Mouse (Mus musculus): ENCODE results near the gene Bola1. TPM values are rescaled to one million over a fixed set of nuclear protein-coding genes. Genes with fewer than 3 reads are reported as not detected.
"Not testable (repeated sequence)": the region's sequence is repeated elsewhere in the genome, so short reads cannot be mapped to it uniquely, and the experiment has no call there.

Gene Bola1
- 82.2 and 86.6 TPM in 2 replicates for polyA plus RNA-seq (2015; fragmentation: Nextera tagmentation; extraction: Ambion mirVana)

GRCm38 (mm10) chr3:96219661-96220130 is at the start of gene Bola1, which contains the start of gene Hist2h2ab:
TSS of gene Bola1 (minus strand) at chr3:96219709.
TSS of gene Hist2h2ab (plus strand) at chr3:96219865.
- H3K9ac ChIP-seq, result peak within 1 kb of the TSS; percentile 88
- no peaks in the 10 kb centered on the region for H3K27me3 ChIP-seq
- 0% methylated on average over 37 of the region's 37 CpGs for WGBS

GRCm38 (mm10) chr3:96268776-96269378 is 49.4 kb upstream of the Bola1 start:
- not testable (repeated sequence) for H3K36me3 ChIP-seq (ENCODE audit: poor library complexity, severe bottlenecking); H3K9me3 ChIP-seq (replicated peaks); H3K27me3 ChIP-seq
- peak; percentile 48 for ATAC-seq
- WGBS, result 1% methylated on average over 9 of the region's 44 CpGs
- peak overlapping the region; percentile 88 for H3K4me2 ChIP-seq
- H3K4me1 ChIP-seq, result peaks cover 28% of the 10 kb centered on the region
- H3K9ac ChIP-seq, result peak overlapping the region; percentile 80
- peak overlapping the region; percentile 60 for H3K4me3 ChIP-seq
- peak overlapping the region; percentile 98 for H3K27ac ChIP-seq

More at GRCm38 (mm10) chr3:96219661-96220130, at the start of gene Bola1, which contains the start of gene Hist2h2ab:
- Histone ChIP-seq H3K36me3 (ENCODE audit: poor library complexity, severe bottlenecking) (no peaks in the 10 kb centered on the region), H3K9me3 (replicated peaks) (no peaks in the 10 kb centered on the region), H3K4me2 (peak within 1 kb of the TSS; percentile 87), H3K4me1 (peaks cover 42% of the 10 kb centered on the region), H3K27ac (peak within 1 kb of the TSS; percentile 98), H3K4me3 (peak within 1 kb of the TSS; percentile 61)
- peak; percentile 91 for ATAC-seq

- Histone ChIP-seq H3K27ac (peak within 1 kb of the TSS; percentile 98), H3K4me1 (peaks cover 33% of the 10 kb centered on the region), H3K36me3 (ENCODE audit: poor library complexity, severe bottlenecking) (no peaks in the 10 kb centered on the region), H3K9me3 (replicated peaks) (no peaks in the 10 kb centered on the region), H3K27me3 (no peaks in the 10 kb centered on the region), H3K4me3 (peak within 1 kb of the TSS; percentile 60), H3K9ac (peak within 1 kb of the TSS; percentile 86), H3K4me2 (peak within 1 kb of the TSS; percentile 88)
- WGBS, result 16% methylated on average over 28 of the region's 30 CpGs
- peak; percentile 62 for ATAC-seq
Measured at GRCm38 (mm10) chr3:96268051-96268775, 48.7 kb upstream of the Bola1 start, which contains the start of gene Hist2h3b. TSS of gene Hist2h3b (plus strand) at chr3:96268654.

GRCm38 (mm10) chr3:96267541-96267940 is 48.0 kb upstream of the Bola1 start:
- Histone ChIP-seq H3K9me3 (replicated peaks) (no peaks in the 10 kb centered on the region), H3K4me3 (peak overlapping the region; percentile 43; the same call in 1 of the 2 replicates), H3K4me2 (peak overlapping the region; percentile 56)

GRCm38 (mm10) chr3:96266132-96266710 is 46.7 kb upstream of the Bola1 start:
- peaks cover 43% of the 10 kb centered on the region for H3K4me1 ChIP-seq
- 93% methylated on average over 8 of the region's 8 CpGs for WGBS
- no peaks in the 10 kb centered on the region for H3K36me3 ChIP-seq (ENCODE audit: poor library complexity, severe bottlenecking)
- no peak overlapping the region; the same call in 1 of the 2 replicates for H3K27ac ChIP-seq
- H3K4me3 ChIP-seq, result no peak overlapping the region
- H3K27me3 ChIP-seq, result no peaks in the 10 kb centered on the region
- no peak overlapping the region for H3K9ac ChIP-seq
- H3K4me2 ChIP-seq, result no peak overlapping the region
- no peaks in the 10 kb centered on the region for H3K9me3 ChIP-seq (replicated peaks)
- ATAC-seq, result no peak

More at GRCm38 (mm10) chr3:96267541-96267940, 48.0 kb upstream of the Bola1 start:
- WGBS, result 77% methylated on average over 4 of the region's 4 CpGs
- Histone ChIP-seq H3K27me3 (no peaks in the 10 kb centered on the region), H3K4me1 (peaks cover 33% of the 10 kb centered on the region), H3K36me3 (ENCODE audit: poor library complexity, severe bottlenecking) (no peaks in the 10 kb centered on the region), H3K9ac (peak overlapping the region; percentile 58), H3K27ac (peak overlapping the region; percentile 85)
- no peak for ATAC-seq

GRCm38 (mm10) chr3:96264404-96264949 is 45.0 kb upstream of the Bola1 start:
- peak overlapping the region; percentile 74 for H3K4me2 ChIP-seq
- H3K36me3 ChIP-seq (ENCODE audit: poor library complexity, severe bottlenecking), result no peaks in the 10 kb centered on the region
- no peak for ATAC-seq
- peak overlapping the region; percentile 73 for H3K9ac ChIP-seq
- peak overlapping the region; percentile 59; the same call in 1 of the 2 replicates for H3K4me3 ChIP-seq
- H3K27me3 ChIP-seq, result no peaks in the 10 kb centered on the region
- WGBS, result 72% methylated on average over 7 of the region's 7 CpGs
- peaks cover 38% of the 10 kb centered on the region for H3K4me1 ChIP-seq
- no peaks in the 10 kb centered on the region for H3K9me3 ChIP-seq (replicated peaks)
- H3K27ac ChIP-seq, result peak overlapping the region; percentile 98

- H3K27me3 ChIP-seq, result no peaks in the 10 kb centered on the region
- H3K4me1 ChIP-seq, result peaks cover 38% of the 10 kb centered on the region
- H3K9me3 ChIP-seq (replicated peaks), result no peaks in the 10 kb centered on the region
- peak; percentile 50 for ATAC-seq
- H3K4me2 ChIP-seq, result peak overlapping the region; percentile 74
- no peaks in the 10 kb centered on the region for H3K36me3 ChIP-seq (ENCODE audit: poor library complexity, severe bottlenecking)
- H3K27ac ChIP-seq, result peak overlapping the region; percentile 98
- peak overlapping the region; percentile 73 for H3K9ac ChIP-seq
- peak overlapping the region; percentile 59 for H3K4me3 ChIP-seq
- WGBS, result 6% methylated on average over 27 of the region's 27 CpGs
Measured at GRCm38 (mm10) chr3:96263558-96264403, 44.3 kb upstream of the Bola1 start.

- Histone ChIP-seq H3K4me2 (peak within 1 kb of the TSS; percentile 74), H3K9ac (peak within 1 kb of the TSS; percentile 86), H3K4me3 (peak within 1 kb of the TSS; percentile 59), H3K4me1 (peaks cover 35% of the 10 kb centered on the region), H3K36me3 (ENCODE audit: poor library complexity, severe bottlenecking) (no peaks in the 10 kb centered on the region), H3K27ac (peak within 1 kb of the TSS; percentile 98), H3K9me3 (replicated peaks) (no peaks in the 10 kb centered on the region), H3K27me3 (no peaks in the 10 kb centered on the region)
- WGBS, result 1% methylated on average over 40 of the region's 40 CpGs
- peak; percentile 91 for ATAC-seq
Measured at GRCm38 (mm10) chr3:96262979-96263550, 43.6 kb upstream of the Bola1 start, which contains the start of gene Hist2h4. TSS of gene Hist2h4 (minus strand) at chr3:96263311.

GRCm38 (mm10) chr3:96262216-96262875 is 42.8 kb upstream of the Bola1 start:
- H3K9ac ChIP-seq, result peak overlapping the region; percentile 86
- peaks cover 29% of the 10 kb centered on the region for H3K4me1 ChIP-seq
- H3K36me3 ChIP-seq (ENCODE audit: poor library complexity, severe bottlenecking), result no peaks in the 10 kb centered on the region
- peak overlapping the region; percentile 74 for H3K4me2 ChIP-seq
- no peaks in the 10 kb centered on the region for H3K27me3 ChIP-seq
- H3K4me3 ChIP-seq, result peak overlapping the region; percentile 59
- under 1% methylated on average over 19 of the region's 19 CpGs for WGBS
- no peaks in the 10 kb centered on the region for H3K9me3 ChIP-seq (replicated peaks)
- H3K27ac ChIP-seq, result peak overlapping the region; percentile 98
- peak; percentile 67 for ATAC-seq

- H3K9ac ChIP-seq, result peak overlapping the region; percentile 86
- H3K27ac ChIP-seq, result peak overlapping the region; percentile 98
- H3K4me3 ChIP-seq, result peak overlapping the region; percentile 59
- H3K4me1 ChIP-seq, result peaks cover 26% of the 10 kb centered on the region
- ATAC-seq, result no peak
- no peaks in the 10 kb centered on the region for H3K27me3 ChIP-seq
- H3K9me3 ChIP-seq (replicated peaks), result no peaks in the 10 kb centered on the region
- peak overlapping the region; percentile 74 for H3K4me2 ChIP-seq
- WGBS, result 62% methylated on average over 3 of the region's 3 CpGs
- no peaks in the 10 kb centered on the region for H3K36me3 ChIP-seq (ENCODE audit: poor library complexity, severe bottlenecking)
Measured at GRCm38 (mm10) chr3:96261623-96262022, 42.1 kb upstream of the Bola1 start.
